Mouse (Mus musculus) cortical plate, adult 2 months (tissue): Measurements from ENCODE around the gene Col18a1. TPM values are rescaled to one million over a fixed set of nuclear protein-coding genes. Genes with fewer than 3 reads are reported as not detected.
A peak's percentile ranks its signal among the peaks of the same experiment; 100 is the strongest.
"Not testable (repeated sequence)": the region's sequence is repeated elsewhere in the genome, so short reads cannot be mapped to it uniquely, and the experiment has no call there.

Experiments used
- H3K27ac ChIP-seq: fragments of 200-500 bp; 2 replicates; pipeline ENCODE4 v1.5.1; 2012; ENCODE audit warnings: low read length, control low read depth, inconsistent platforms; ENCODE audit not compliant: insufficient read depth
- H3K4me1 ChIP-seq: fragments of 200-500 bp; 2 replicates; pipeline ENCODE4 v1.6.1; 2011; ENCODE audit warnings: low read length; ENCODE audit not compliant: control insufficient read depth, insufficient read depth
- H3K4me3 ChIP-seq: fragments of 200-500 bp; 2 replicates; pipeline ENCODE4 v1.5.1; 2011; ENCODE audit warnings: mild to moderate bottlenecking, low read length, control low read depth; ENCODE audit not compliant: insufficient read depth
- CTCF ChIP-seq: fragments of 200-500 bp; IDR thresholded peaks from 2 replicates; pipeline ENCODE4 v1.5.1; 2011; ENCODE audit warnings: mild to moderate bottlenecking, control low read depth, low read length; ENCODE audit not compliant: insufficient read depth; ENCODE audit errors: extremely low read depth
- POLR2A ChIP-seq: fragments of 200-500 bp; IDR thresholded peaks from 2 replicates; pipeline ENCODE4 v1.6.1; 2011; ENCODE audit warnings: mild to moderate bottlenecking, low read length, control low read depth; ENCODE audit not compliant: insufficient read depth; ENCODE audit errors: extremely low read depth
- polyA plus RNA-seq: library from polyadenylated mRNA; depleted of rRNA; stranded (reverse); fragments of >200 nt; gene quantifications from 2 replicates; pipeline ENCODE4 v1.2.3, GENCODE M21; 2012

The Col18a1 gene
- polyA plus RNA-seq, 1 experiment: 2.7 TPM

DNA sequence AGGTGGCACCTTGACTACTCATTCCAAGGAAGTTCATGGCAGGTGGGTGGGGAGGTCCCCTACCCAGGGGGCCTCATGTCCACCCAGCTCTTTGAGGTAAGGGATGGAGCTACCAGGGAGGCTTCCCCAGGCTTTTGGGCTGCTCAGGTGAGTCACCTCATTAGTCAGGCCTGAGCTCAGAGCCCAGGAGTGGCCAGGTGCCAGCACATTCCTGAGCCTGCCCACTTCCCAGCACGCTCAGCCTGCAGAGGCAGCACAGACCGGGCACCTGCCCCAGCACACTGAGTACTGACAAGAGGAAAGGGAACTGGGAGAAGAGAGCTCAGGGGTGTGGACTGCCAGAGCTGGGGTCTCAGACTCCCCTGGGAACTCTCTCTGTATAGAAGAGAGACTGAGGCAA lies 24.0 kb downstream of the Col18a1 start:
- no peak for TF ChIP-seq POLR2A
- no peak for TF ChIP-seq CTCF
- no peaks in the 10 kb centered on the region for H3K4me1 ChIP-seq
- H3K27ac ChIP-seq: no peak overlapping the region
- no peak overlapping the region for H3K4me3 ChIP-seq

DNA sequence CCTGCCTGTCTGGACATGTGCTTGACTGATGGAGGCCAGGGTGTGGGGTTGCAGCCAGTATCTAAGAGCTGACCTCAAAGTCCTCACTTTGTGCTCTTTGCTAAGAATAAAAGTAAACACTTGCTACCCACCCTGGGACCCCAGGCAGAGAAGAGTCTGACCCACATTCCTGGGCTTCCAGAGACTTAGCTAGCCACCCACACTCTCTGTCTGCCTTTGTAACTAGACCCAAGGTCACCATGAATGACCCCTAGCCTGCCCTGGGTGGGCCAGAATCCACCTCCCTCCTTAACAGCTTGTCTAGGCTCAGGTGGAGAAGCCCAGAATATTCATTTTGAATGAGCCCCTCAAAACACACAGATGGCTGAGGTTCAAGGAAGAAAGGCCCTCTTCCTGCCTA lies 28.0 kb downstream of the Col18a1 start:
- H3K27ac ChIP-seq: no peak overlapping the region
- TF ChIP-seq CTCF (no peak), POLR2A (no peak)
- no peak overlapping the region for H3K4me3 ChIP-seq
- no peaks in the 10 kb centered on the region for H3K4me1 ChIP-seq

DNA sequence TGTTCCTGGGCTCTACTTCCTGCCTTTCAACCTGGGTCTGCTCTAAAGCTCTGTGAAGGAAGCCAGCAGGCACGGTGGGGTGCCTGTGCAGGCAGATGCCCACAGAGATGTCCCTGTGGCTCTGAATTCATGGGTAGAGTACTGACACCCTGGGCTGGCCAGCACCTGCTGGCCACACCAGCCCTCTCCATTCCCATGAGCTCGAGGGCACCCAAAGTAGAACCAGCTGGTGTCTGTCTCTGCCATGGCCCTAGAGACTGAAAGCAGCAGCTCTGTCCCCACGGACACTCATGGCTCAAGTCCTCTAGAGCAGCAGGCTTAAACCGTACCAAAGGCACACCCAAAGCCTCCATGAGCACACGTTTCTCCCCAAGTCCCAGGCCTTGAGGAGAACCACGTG lies 30.1 kb downstream of the Col18a1 start:
- no peak overlapping the region for H3K27ac ChIP-seq
- TF ChIP-seq POLR2A: no peak
- no peak for TF ChIP-seq CTCF
- H3K4me1 ChIP-seq: no peaks in the 10 kb centered on the region
- no peak overlapping the region for H3K4me3 ChIP-seq

DNA sequence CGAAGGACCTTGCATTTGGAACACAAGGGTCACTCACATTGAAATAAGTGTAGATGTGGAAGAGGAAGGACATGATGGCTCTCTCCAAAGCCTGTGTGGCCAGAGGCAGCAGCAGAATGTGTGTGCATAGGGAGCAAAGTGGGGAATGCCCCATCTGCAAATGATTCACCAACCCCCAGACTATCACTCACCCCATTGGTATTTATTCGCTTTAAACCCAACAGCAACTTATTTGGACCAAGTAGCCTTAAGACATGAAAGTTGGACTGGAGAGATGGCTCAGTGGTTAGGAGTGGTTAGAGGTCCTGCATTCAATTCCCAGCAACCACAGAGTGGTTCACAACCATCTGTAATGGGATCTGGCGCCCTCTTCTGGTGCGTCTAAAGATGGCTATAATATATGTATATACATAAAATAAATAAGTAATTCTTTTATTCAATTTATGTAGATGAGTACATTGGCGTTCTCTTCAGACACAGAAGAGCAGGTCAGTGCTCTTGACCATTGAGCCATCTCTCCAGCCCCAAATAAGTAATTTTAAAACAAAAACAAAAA lies 31.0 kb downstream of the Col18a1 start:
- Histone ChIP-seq H3K27ac (no peak overlapping the region), H3K4me1 (no peaks in the 10 kb centered on the region), H3K4me3 (no peak overlapping the region)
- no peak for TF ChIP-seq POLR2A
- no peak for TF ChIP-seq CTCF

DNA sequence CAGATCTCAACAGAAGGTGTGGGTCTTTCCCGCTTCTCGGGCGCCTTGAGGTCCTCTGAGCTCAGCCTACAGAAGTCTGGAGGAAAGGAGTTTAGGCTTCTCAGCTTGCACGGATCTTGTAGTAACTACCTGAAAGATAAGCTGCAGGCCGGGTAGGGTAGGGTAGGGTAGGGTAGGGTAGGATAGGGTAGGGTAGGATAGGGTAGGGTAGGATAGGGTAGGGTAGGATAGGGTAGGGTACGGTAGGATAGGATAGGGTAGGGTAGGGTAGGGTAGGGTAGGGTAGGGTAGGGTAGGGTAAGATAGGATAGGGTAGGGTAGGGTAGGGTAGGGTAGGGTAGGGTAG lies 31.6 kb downstream of the Col18a1 start:
- not testable (repeated sequence) for H3K4me1 ChIP-seq, H3K4me3 ChIP-seq, H3K27ac ChIP-seq

DNA sequence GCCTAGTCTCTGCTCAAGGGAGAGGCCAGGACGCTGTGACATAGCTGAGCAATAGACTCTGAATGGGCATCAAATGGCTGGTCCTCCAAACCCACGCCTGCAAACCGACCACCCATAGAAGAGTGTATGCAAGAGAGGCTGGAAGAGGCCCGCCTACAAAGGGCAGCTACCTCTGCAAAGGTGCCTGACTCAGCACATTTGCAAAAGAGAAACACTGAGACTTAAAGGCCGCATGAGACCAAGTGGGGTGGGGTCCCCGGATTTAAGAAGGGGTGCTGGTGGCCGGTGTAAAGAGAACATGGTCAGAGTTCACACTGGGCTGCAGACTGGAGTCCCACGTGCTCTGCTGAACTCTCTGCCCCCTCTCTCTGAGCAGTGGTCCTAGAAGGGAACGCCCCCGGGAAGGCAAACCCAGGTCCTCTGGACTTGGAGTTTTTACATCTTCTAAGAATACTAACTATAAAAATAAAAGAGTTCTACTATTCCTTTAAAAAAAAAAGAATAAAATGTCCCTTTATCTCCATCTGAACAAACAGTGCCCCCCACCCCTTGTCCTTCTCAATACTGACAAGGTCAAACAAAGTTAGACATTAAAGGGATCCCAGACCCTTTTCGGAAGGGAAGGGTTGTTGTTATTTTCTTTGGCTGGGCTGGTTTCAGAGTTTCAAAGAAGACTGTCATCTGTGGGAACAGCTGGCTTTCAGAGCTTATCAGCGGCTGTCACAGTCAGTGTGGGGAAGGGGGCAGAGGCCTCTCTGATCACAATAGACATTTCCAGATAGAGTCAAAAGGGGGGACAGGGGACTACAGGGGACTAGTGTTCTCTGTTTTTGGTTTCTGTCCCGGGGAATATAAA lies 32.2 kb downstream of the Col18a1 start:
- Histone ChIP-seq H3K27ac (no peak overlapping the region), H3K4me1 (no peaks in the 10 kb centered on the region), H3K4me3 (no peak overlapping the region)
- no peak for TF ChIP-seq POLR2A
- TF ChIP-seq CTCF: no peak

DNA sequence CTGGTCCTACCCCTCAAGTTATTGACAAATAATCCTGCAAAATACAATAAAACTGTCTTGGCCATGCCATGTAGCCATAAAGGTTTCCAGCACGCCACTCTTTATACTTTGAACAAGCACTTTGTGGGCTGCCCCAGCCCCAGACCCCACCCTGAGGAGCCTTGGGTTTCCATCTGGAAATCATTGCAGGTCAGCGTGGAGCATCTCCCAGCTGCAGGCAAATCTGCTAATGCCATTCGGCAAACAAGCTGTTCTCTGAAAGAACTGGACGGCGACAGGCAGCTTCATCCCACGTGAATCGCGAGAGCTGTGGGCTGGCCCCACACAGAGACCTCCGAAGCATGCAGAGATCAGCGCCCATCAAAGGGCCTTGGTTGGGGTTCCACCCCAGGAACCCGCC lies 34.2 kb downstream of the Col18a1 start:
- Histone ChIP-seq H3K27ac (no peak overlapping the region), H3K4me1 (no peaks in the 10 kb centered on the region), H3K4me3 (no peak overlapping the region)
- no peak for TF ChIP-seq CTCF

DNA sequence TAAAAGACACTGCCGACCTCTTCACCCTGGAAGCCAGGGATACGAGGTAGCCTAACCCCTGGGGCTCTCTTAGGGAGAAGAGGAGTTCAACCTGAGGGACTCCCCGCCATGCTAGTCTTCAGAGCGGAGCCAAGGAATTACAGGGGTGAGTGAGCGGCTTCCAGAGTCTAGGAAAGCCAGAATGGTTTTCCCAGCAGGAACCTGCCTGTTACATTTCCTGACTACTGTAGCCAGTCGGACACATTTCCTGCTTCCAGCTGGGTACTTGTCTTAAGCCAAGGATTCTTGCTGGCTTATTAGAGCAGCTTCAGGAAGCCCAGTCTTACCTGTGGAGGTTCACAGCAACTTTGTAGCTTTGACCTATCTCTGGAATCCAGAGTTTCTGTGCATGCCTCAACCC lies 34.8 kb downstream of the Col18a1 start:
- no peaks in the 10 kb centered on the region for H3K4me1 ChIP-seq
- no peak overlapping the region for H3K4me3 ChIP-seq
- H3K27ac ChIP-seq: no peak overlapping the region
- no peak for TF ChIP-seq CTCF
- no peak for TF ChIP-seq POLR2A

DNA sequence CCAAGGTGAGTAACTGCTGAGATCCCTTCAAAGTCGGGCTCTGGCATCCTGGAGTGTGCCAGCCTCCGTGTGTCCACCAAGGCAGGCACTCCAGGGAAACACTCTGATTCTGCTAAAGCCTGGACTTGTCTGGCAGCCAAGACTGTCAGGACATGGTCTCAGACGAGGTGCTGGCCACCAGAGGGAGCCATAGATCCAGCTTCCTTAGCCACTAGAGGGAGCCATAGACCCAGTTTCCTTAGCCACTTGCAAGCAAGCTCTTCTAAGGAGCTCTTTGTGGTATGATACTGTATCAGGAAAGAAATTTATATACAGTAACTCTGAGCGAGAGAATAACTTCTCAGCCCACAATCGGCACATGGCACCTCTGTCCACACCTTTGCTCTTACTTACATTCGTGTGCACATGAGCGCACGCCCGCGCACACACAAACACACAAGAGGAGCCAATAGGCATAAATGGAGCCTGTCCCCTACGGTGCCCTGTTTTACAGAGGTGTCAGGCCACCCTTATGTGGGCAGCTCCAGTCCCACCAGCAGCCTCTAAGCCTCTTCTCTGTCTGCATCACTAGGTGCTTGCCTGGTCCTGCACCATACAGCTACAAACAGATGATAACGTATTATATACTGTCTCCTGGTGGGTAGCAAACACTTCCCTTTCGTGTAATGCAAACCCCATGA lies 35.6 kb downstream of the Col18a1 start:
- Histone ChIP-seq H3K27ac (no peak overlapping the region), H3K4me3 (no peak overlapping the region), H3K4me1 (no peaks in the 10 kb centered on the region)
- TF ChIP-seq CTCF (peak; percentile 100), POLR2A (no peak)
